Mouse (Mus musculus) embryonic facial prominence, embryonic 14.5 days (tissue): Measurements from ENCODE around the gene C1rl. TPM values are rescaled to one million over a fixed set of nuclear protein-coding genes. Genes with fewer than 3 reads are reported as not detected.
"Not testable (repeated sequence)": the region's sequence is repeated elsewhere in the genome, so short reads cannot be mapped to it uniquely, and the experiment has no call there.

ENCODE experiments used
- ATAC-seq: fragments of 200-750 bp; cut with Nextera tagmentation; 2 replicates; pipeline ENCODE4 v1.8.0; 2017; ENCODE audit warnings: low read depth, moderate number of reproducible peaks, moderate TSS enrichment
- DNase-seq: peaks from one replicate; pipeline ENCODE4 v3.0.0-alpha.2; 2015; ENCODE audit warnings: low spot score
- H3K27ac ChIP-seq: fragments of 300-500 bp; sonication (generic); replicated peaks from 2 replicates; pipeline ENCODE4 v1.5.1; 2014; ENCODE audit warnings: low read depth, mild to moderate bottlenecking, low read length, moderate library complexity
- H3K27me3 ChIP-seq: fragments of 300-500 bp; sonication (generic); replicated peaks from 2 replicates; pipeline ENCODE4 v1.6.1; 2014; ENCODE audit warnings: low read length; ENCODE audit not compliant: control insufficient read depth, insufficient read depth
- H3K36me3 ChIP-seq: fragments of 300-500 bp; sonication (generic); 2 replicates; pipeline ENCODE4 v1.6.1; 2014; ENCODE audit warnings: low read length, mixed read lengths; ENCODE audit not compliant: control insufficient read depth, insufficient read depth
- H3K4me1 ChIP-seq: fragments of 300-500 bp; sonication (generic); 2 replicates; pipeline ENCODE4 v1.6.1; 2014; ENCODE audit warnings: antibody characterized with exemption, low read length; ENCODE audit not compliant: control insufficient read depth, insufficient read depth
- H3K4me2 ChIP-seq: fragments of 300-500 bp; sonication (generic); 2 replicates; pipeline ENCODE4 v1.6.1; 2014; ENCODE audit warnings: low read depth, mild to moderate bottlenecking, low read length, moderate library complexity, mixed read lengths
- H3K4me3 ChIP-seq: fragments of 300-500 bp; sonication (generic); 2 replicates; pipeline ENCODE4 v1.5.1; 2014; ENCODE audit warnings: low read depth, mild to moderate bottlenecking, low read length
- H3K9ac ChIP-seq: fragments of 300-500 bp; sonication (generic); 2 replicates; pipeline ENCODE4 v1.6.1; 2014; ENCODE audit warnings: low read depth, mild to moderate bottlenecking, low read length, moderate library complexity, mixed read lengths
- H3K9me3 ChIP-seq: fragments of 300-500 bp; sonication (generic); 2 replicates; pipeline ENCODE4 v1.6.1; 2016; ENCODE audit warnings: low read length; ENCODE audit not compliant: control insufficient read depth
- WGBS: fragments of 180-500 bp; shearing (Covaris S2); extraction: QIAGEN DNeasy Blood & Tissue Kit; methylation state at CpG from one replicate; pipeline ENCODE4 v1.1.7; 2014; 5-methylcytosine and 5-hydroxymethylcytosine counted together
- polyA plus RNA-seq: library from polyadenylated mRNA; unstranded; fragments of >200 nt; fragmentation: Nextera tagmentation; extraction: Ambion mirVana; gene quantifications from 2 replicates; pipeline ENCODE4 v1.2.1, GENCODE M21; 2014

C1rl gene
- polyA plus RNA-seq, 1 experiment from 2014 or later, result 0.31 TPM

GRCm38 (mm10) chr6:124552766-124553165 is 59.9 kb downstream of the C1rl start:
- Histone ChIP-seq H3K36me3 (no peaks in the 10 kb centered on the region), H3K27me3 (no peaks in the 10 kb centered on the region), H3K4me2 (no peak overlapping the region), H3K4me3 (no peak overlapping the region), H3K9ac (no peak overlapping the region), H3K9me3 (peaks cover 6% of the 10 kb centered on the region; the same call in 1 of the 2 replicates), H3K27ac (no peak overlapping the region), H3K4me1 (no peaks in the 10 kb centered on the region)
- WGBS, result 60% methylated on average over 22 of the region's 22 CpGs
- ATAC-seq, result no peak
- DNase-seq, result no peak

- 79% methylated on average over 2 of the region's 2 CpGs for WGBS
- not testable (repeated sequence) for H3K9ac ChIP-seq
Measured at GRCm38 (mm10) chr6:124555956-124556355, 63.0 kb downstream of the C1rl start.

More at GRCm38 (mm10) chr6:124555956-124556355, 63.0 kb downstream of the C1rl start:
- H3K27ac ChIP-seq, H3K27me3 ChIP-seq, H3K36me3 ChIP-seq, ATAC-seq, H3K4me3 ChIP-seq, H3K4me2 ChIP-seq, DNase-seq, H3K4me1 ChIP-seq: not testable (repeated sequence)
- H3K9me3 ChIP-seq, result peaks cover 13% of the 10 kb centered on the region; the same call in 1 of the 2 replicates

Other genes starting within 250 kb of the C1rl start
- 0.35 and 0.75 TPM in 2 replicates for gene Cd163, start 188.5 kb upstream of the C1rl start, polyA plus RNA-seq
- gene Pex5, start 78.0 kb upstream of the C1rl start, polyA plus RNA-seq, result 38.6 and 43.6 TPM in 2 replicates
- 7.7 and 9.7 TPM in 2 replicates for gene Clstn3, start 28.3 kb upstream of the C1rl start, polyA plus RNA-seq
- gene C1ra, start 19.3 kb downstream of the C1rl start, polyA plus RNA-seq, result 2.8 and 3.4 TPM in 2 replicates
- gene C1s1, start 49.2 kb downstream of the C1rl start, polyA plus RNA-seq, result 5.4 and 7.4 TPM in 2 replicates
- 0.10 TPM in 1 of 2 replicates, not detected in the other for gene C1rb, start 77.2 kb downstream of the C1rl start, polyA plus RNA-seq
- 0.11 and 0.22 TPM in 2 replicates for gene C1s2, start 143.0 kb downstream of the C1rl start, polyA plus RNA-seq
- 46.2 and 48.1 TPM in 2 replicates for gene Lpcat3, start 169.9 kb downstream of the C1rl start, polyA plus RNA-seq
- 172 and 175 TPM in 2 replicates for gene Emg1, start 219.1 kb downstream of the C1rl start, polyA plus RNA-seq
- gene Phb2, start 219.2 kb downstream of the C1rl start, polyA plus RNA-seq, result 286 and 299 TPM in 2 replicates
- gene Ptpn6, start 245.6 kb downstream of the C1rl start, polyA plus RNA-seq, result 14.3 and 16.1 TPM in 2 replicates
- 392 and 415 TPM in 2 replicates for gene Grcc10, start 248.3 kb downstream of the C1rl start, polyA plus RNA-seq